Mouse (Mus musculus) cerebral cortex, adult 2 months (tissue): ENCODE results near the gene Hes6.

Experiments
- WGBS: fragments of 180-500 bp; shearing (Covaris S2); methylation state at CpG from one replicate; pipeline ENCODE4 v1.1.7; 2018; 5-methylcytosine and 5-hydroxymethylcytosine counted together

Hes6 gene

DNA sequence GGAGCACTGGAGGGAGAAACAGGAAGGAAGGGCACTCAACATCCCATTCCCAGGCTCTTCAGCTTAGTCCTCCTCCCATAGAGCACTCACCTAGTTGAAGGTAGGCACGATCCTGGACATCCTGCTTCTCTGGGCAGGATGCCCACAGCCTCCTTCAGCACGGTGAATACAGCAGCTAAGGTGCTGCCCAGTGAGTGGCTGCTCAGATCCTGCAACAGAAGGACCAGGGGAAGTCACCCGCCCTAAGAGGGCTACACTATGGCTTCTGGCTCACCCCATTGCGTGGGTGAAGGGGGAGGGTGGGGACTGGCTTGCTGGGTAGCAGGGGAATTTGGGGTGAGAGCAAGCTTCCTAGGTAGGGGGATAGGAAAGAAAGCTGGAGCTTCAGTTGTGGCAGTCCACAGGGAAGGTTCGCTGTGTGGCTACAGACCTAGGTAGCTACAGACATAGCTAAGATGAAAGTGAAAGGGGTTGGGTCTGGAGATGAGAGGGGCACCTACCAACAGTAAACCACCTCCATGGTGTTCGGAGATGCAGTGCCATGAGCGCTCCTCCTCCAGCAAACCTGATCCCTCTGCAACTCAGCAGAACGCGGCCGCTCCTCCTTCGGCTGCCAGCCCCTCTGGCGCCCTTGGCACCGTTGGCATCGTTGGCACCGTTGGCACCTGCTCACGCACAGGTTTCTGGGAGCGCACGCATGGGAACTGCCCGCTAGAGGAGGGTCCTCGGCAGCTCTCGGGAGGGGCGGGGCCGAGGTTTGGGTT, 8.2 kb downstream of the Hes6 start:
- 41% methylated on average over 23 of the region's 23 CpGs for whole genome bisulfite sequencing

GRCm38 (mm10) chr1:91404976-91405375, 8.9 kb downstream of the Hes6 start:
- WGBS = 35% methylated on average over 1 of the region's 1 CpGs

- under 1% methylated on average over 85 of the region's 91 CpGs for WGBS
These were observed 15.4 kb downstream of the Hes6 start, which contains the start of gene Ilkap for GRCm38 (mm10) chr1:91398260-91399062. Gene Ilkap (minus strand): TSS chr1:91398815.

DNA sequence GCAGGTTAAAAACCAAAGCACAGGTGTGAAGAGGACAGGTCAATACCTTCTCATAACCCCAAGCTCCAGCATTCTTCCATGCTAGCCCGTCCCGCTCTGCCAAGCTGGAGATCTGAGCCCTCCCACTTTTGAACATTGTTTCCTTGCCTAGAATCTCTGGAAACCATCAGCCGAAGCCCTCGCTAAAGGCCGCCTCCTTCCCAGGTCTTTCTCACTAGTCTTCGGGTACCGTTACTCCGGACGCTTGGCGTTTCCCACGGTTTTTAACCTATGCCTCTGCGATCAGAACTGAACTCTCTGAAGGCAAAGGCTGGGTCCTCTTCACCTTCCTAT, 15.9 kb downstream of the Hes6 start:
- WGBS = under 1% methylated on average over 12 of the region's 12 CpGs

GRCm38 (mm10) chr1:91390369-91390768, 23.5 kb downstream of the Hes6 start:
- WGBS = 91% methylated on average over 5 of the region's 5 CpGs

DNA sequence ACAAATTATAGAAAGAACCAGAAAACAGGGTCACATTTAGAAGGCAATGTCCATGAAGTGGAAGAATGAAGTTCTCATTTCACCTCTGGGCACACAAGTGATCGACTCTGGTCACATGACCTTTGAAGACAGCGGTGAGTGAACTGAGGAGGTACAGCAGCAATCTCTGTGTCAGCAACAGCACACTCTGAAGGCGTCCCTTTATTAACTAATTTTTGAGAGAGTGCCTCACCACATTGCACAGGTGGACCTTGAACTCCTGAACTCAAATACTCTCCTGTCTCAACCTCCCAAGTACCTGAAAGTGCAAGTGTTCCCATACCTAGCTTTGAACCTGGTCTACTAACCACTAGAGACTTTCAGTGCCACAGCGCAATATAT, 32.8 kb downstream of the Hes6 start:
- WGBS = 92% methylated on average over 4 of the region's 4 CpGs

- WGBS = 43% methylated on average over 7 of the region's 7 CpGs
These were observed 33.3 kb downstream of the Hes6 start for GRCm38 (mm10) chr1:91380453-91381090.

GRCm38 (mm10) chr1:91373414-91373835, 40.4 kb downstream of the Hes6 start:
- 92% methylated on average over 6 of the region's 6 CpGs for WGBS

DNA sequence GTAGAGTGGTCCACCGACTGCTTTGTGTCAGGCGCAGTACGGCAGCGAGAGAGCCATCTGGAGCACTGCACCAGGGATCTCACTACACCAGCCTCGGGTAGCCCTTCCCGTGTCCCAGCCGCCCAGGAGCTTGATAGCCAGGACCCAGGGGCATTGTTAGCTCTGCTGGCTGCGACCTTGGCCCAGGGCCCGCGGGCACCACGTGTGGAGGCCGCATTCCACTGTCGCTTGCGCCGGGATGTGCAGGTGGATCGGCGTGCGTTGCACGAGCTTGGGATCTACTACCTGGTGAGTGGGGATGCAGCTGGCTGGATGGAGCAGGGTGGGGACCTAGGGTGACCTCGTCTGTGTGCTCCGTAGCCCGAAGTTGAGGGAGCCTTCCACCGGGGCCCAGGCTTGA, 43.8 kb downstream of the Hes6 start:
- 87% methylated on average over 23 of the region's 23 CpGs for whole genome bisulfite sequencing

GRCm38 (mm10) chr1:91369408-91369807, 44.4 kb downstream of the Hes6 start:
- WGBS = 72% methylated on average over 4 of the region's 4 CpGs

- WGBS = 93% methylated on average over 3 of the region's 3 CpGs
These were observed 46.5 kb downstream of the Hes6 start for GRCm38 (mm10) chr1:91367295-91367694.

- WGBS = 4% methylated on average over 68 of the region's 68 CpGs
These were observed 47.4 kb downstream of the Hes6 start, which contains the start of gene Erfe for GRCm38 (mm10) chr1:91366215-91367108. Gene Erfe (plus strand): TSS chr1:91366430.

DNA sequence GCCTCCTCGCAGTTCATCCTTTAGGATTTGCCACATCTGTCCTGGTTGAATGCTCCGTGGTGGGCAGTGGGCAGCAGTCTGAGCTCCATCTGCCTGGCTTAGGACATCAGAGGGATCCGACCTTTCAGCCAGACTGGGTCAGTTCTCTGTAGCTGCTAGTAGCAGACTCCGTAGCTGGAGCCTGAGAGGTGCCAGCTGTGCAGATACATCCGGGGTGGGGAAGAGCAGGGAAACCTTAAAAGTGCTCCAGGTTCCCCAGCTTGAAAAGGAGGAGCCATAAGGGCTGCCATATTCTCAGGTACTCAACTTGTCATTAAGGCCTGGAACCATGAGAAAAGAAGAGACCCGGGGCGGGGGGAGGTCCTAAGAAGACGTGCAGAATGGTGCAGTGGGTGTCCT, 48.0 kb downstream of the Hes6 start:
- 38% methylated on average over 8 of the region's 8 CpGs for WGBS

GRCm38 (mm10) chr1:91364822-91365644, 48.8 kb downstream of the Hes6 start:
- WGBS = 95% methylated on average over 16 of the region's 16 CpGs

DNA sequence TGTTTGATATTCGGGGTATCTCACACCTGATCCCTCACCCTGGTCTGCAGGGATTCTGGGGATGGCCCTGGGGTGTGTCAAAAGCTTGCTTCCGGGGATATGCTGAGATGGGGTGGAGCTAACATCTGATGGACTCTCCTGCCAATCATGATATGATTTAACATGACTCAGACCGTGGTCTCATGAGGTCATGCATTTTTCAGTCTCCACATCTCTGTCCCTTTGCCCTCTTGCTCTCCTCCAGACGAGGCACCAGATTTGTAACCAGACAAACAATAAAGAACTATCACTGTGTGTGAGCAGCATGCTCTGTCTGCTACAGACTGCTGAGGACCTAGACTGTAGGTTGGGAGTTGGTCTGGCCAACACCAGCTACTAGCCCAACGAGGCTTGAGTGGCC, 51.7 kb downstream of the Hes6 start:
- WGBS = 85% methylated on average over 5 of the region's 5 CpGs
